Mouse (Mus musculus): ENCODE data around the gene Cabcoco1. TPM values are rescaled to one million over a fixed set of nuclear protein-coding genes. Genes with fewer than 3 reads are reported as not detected.

Cabcoco1 gene
- polyA plus RNA-seq, 1 experiment: 0.82 TPM

- TF ChIP-seq CTCF (IDR thresholded peaks at IDR 0.05; ENCODE audit: borderline replicate concordance, extremely low read depth, insufficient read depth, insufficient read length): no peak
- TF ChIP-seq POLR2A (IDR thresholded peaks at IDR 0.05; ENCODE audit: borderline replicate concordance, extremely low read depth, insufficient read depth, insufficient read length, poor library complexity, severe bottlenecking): no peak
- DNase-seq (ENCODE audit: low read depth): peak; percentile 18
Measured at GRCm38 (mm10) chr10:68550668-68551267, 9.1 kb upstream of the Cabcoco1 start.

GRCm38 (mm10) chr10:68543107-68543506 lies 1.4 kb upstream of the Cabcoco1 start:
- TF ChIP-seq CTCF (IDR thresholded peaks at IDR 0.05; ENCODE audit: borderline replicate concordance, extremely low read depth, insufficient read depth, insufficient read length): no peak
- TF ChIP-seq POLR2A (IDR thresholded peaks at IDR 0.05; ENCODE audit: borderline replicate concordance, extremely low read depth, insufficient read depth, insufficient read length, poor library complexity, severe bottlenecking): no peak
- peak; percentile 5 for DNase-seq (ENCODE audit: low read depth)

GRCm38 (mm10) chr10:68541943-68542420 lies 286 bp upstream of the Cabcoco1 start:
- no peak for TF ChIP-seq POLR2A (IDR thresholded peaks at IDR 0.05; ENCODE audit: borderline replicate concordance, extremely low read depth, insufficient read depth, insufficient read length, poor library complexity, severe bottlenecking)
- DNase-seq (ENCODE audit: low read depth): no peak

- TF ChIP-seq POLR2A (IDR thresholded peaks at IDR 0.05; ENCODE audit: borderline replicate concordance, extremely low read depth, insufficient read depth, insufficient read length, poor library complexity, severe bottlenecking) (no peak), CTCF (IDR thresholded peaks at IDR 0.05; ENCODE audit: borderline replicate concordance, extremely low read depth, insufficient read depth, insufficient read length) (no peak)
- DNase-seq (ENCODE audit: low read depth): peak; percentile 86
Measured at GRCm38 (mm10) chr10:68540612-68541011, 1.1 kb downstream of the Cabcoco1 start.

GRCm38 (mm10) chr10:68537261-68537950 lies 4.3 kb downstream of the Cabcoco1 start:
- no peak for DNase-seq (ENCODE audit: low read depth)
- TF ChIP-seq POLR2A (IDR thresholded peaks at IDR 0.05; ENCODE audit: borderline replicate concordance, extremely low read depth, insufficient read depth, insufficient read length, poor library complexity, severe bottlenecking): no peak
- TF ChIP-seq CTCF (IDR thresholded peaks at IDR 0.05; ENCODE audit: borderline replicate concordance, extremely low read depth, insufficient read depth, insufficient read length): no peak

GRCm38 (mm10) chr10:68529364-68530049 lies 12.2 kb downstream of the Cabcoco1 start:
- no peak for TF ChIP-seq POLR2A (IDR thresholded peaks at IDR 0.05; ENCODE audit: borderline replicate concordance, extremely low read depth, insufficient read depth, insufficient read length, poor library complexity, severe bottlenecking)
- no peak for TF ChIP-seq CTCF (IDR thresholded peaks at IDR 0.05; ENCODE audit: borderline replicate concordance, extremely low read depth, insufficient read depth, insufficient read length)
- DNase-seq (ENCODE audit: low read depth): no peak

GRCm38 (mm10) chr10:68528958-68529357 lies 12.7 kb downstream of the Cabcoco1 start:
- no peak for DNase-seq (ENCODE audit: low read depth)
- no peak for TF ChIP-seq POLR2A (IDR thresholded peaks at IDR 0.05; ENCODE audit: borderline replicate concordance, extremely low read depth, insufficient read depth, insufficient read length, poor library complexity, severe bottlenecking)
- no peak for TF ChIP-seq CTCF (IDR thresholded peaks at IDR 0.05; ENCODE audit: borderline replicate concordance, extremely low read depth, insufficient read depth, insufficient read length)

- no peak for TF ChIP-seq CTCF (IDR thresholded peaks at IDR 0.05; ENCODE audit: borderline replicate concordance, extremely low read depth, insufficient read depth, insufficient read length)
- TF ChIP-seq POLR2A (IDR thresholded peaks at IDR 0.05; ENCODE audit: borderline replicate concordance, extremely low read depth, insufficient read depth, insufficient read length, poor library complexity, severe bottlenecking): no peak
Measured at GRCm38 (mm10) chr10:68522106-68522505, 19.6 kb downstream of the Cabcoco1 start.

GRCm38 (mm10) chr10:68512433-68513019 lies 29.2 kb downstream of the Cabcoco1 start:
- no peak for TF ChIP-seq CTCF (IDR thresholded peaks at IDR 0.05; ENCODE audit: borderline replicate concordance, extremely low read depth, insufficient read depth, insufficient read length)
- TF ChIP-seq POLR2A (IDR thresholded peaks at IDR 0.05; ENCODE audit: borderline replicate concordance, extremely low read depth, insufficient read depth, insufficient read length, poor library complexity, severe bottlenecking): no peak
- no peak for DNase-seq (ENCODE audit: low read depth)

More at GRCm38 (mm10) chr10:68522106-68522505, 19.6 kb downstream of the Cabcoco1 start:
- DNase-seq (ENCODE audit: low read depth): no peak

GRCm38 (mm10) chr10:68507741-68508140 lies 34.0 kb downstream of the Cabcoco1 start:
- DNase-seq (ENCODE audit: low read depth): no peak
- TF ChIP-seq POLR2A (IDR thresholded peaks at IDR 0.05; ENCODE audit: borderline replicate concordance, extremely low read depth, insufficient read depth, insufficient read length, poor library complexity, severe bottlenecking) (no peak), CTCF (IDR thresholded peaks at IDR 0.05; ENCODE audit: borderline replicate concordance, extremely low read depth, insufficient read depth, insufficient read length) (no peak)

- DNase-seq (ENCODE audit: low read depth): no peak
Measured at GRCm38 (mm10) chr10:68506242-68506641, 35.5 kb downstream of the Cabcoco1 start.

More at GRCm38 (mm10) chr10:68506242-68506641, 35.5 kb downstream of the Cabcoco1 start:
- no peak for TF ChIP-seq POLR2A (IDR thresholded peaks at IDR 0.05; ENCODE audit: borderline replicate concordance, extremely low read depth, insufficient read depth, insufficient read length, poor library complexity, severe bottlenecking)
- peak; percentile 34; the same call in 1 of the 2 replicates for TF ChIP-seq CTCF (IDR thresholded peaks at IDR 0.05; ENCODE audit: borderline replicate concordance, extremely low read depth, insufficient read depth, insufficient read length)

Data from brain, embryonic 14.5 days (tissue).